Mouse (Mus musculus) embryonic facial prominence, embryonic 15.5 days (tissue): Measurements from ENCODE around the gene Mical3. TPM values are rescaled to one million over a fixed set of nuclear protein-coding genes. Genes with fewer than 3 reads are reported as not detected.
A peak's percentile ranks its signal among the peaks of the same experiment; 100 is the strongest.

Source experiments
- ATAC-seq: fragments of 200-750 bp; cut with Nextera tagmentation; 2 replicates; pipeline ENCODE4 v1.8.0; 2017; ENCODE audit warnings: low read depth, moderate TSS enrichment; ENCODE audit not compliant: insufficient number of reproducible peaks, low FRiP score, low TSS enrichment
- H3K27ac ChIP-seq: fragments of 300-500 bp; sonication (generic); replicated peaks from 2 replicates; pipeline ENCODE4 v1.5.1; 2015; ENCODE audit warnings: mild to moderate bottlenecking, inconsistent platforms
- H3K27me3 ChIP-seq: fragments of 300-500 bp; sonication (generic); 2 replicates; pipeline ENCODE4 v1.6.1; 2015; ENCODE audit warnings: inconsistent platforms
- H3K36me3 ChIP-seq: fragments of 300-500 bp; sonication (generic); 2 replicates; pipeline ENCODE4 v1.6.1; 2015; ENCODE audit warnings: mild to moderate bottlenecking, inconsistent platforms
- H3K4me1 ChIP-seq: fragments of 300-500 bp; sonication (generic); 2 replicates; pipeline ENCODE4 v1.6.1; 2015; ENCODE audit warnings: inconsistent platforms
- H3K4me2 ChIP-seq: fragments of 300-500 bp; sonication (generic); replicated peaks from 2 replicates; pipeline ENCODE4 v1.6.1; 2015; ENCODE audit warnings: mild to moderate bottlenecking, inconsistent platforms
- H3K4me3 ChIP-seq: fragments of 300-500 bp; sonication (generic); replicated peaks from 2 replicates; pipeline ENCODE4 v1.5.1; 2015; ENCODE audit warnings: mild to moderate bottlenecking, inconsistent platforms
- H3K9ac ChIP-seq: fragments of 300-500 bp; sonication (generic); 2 replicates; pipeline ENCODE4 v1.6.1; 2015; ENCODE audit warnings: inconsistent platforms
- H3K9me3 ChIP-seq: fragments of 300-500 bp; sonication (generic); replicated peaks from 2 replicates; pipeline ENCODE4 v1.6.1; 2016; ENCODE audit warnings: inconsistent platforms
- WGBS: fragments of 180-500 bp; shearing (Covaris S2); methylation state at CpG from one replicate; pipeline ENCODE4 v1.1.7; 2015; 5-methylcytosine and 5-hydroxymethylcytosine counted together
- polyA plus RNA-seq: library from polyadenylated mRNA; unstranded; fragments of >200 nt; fragmentation: Nextera tagmentation; extraction: Ambion mirVana; gene quantifications from 2 replicates; pipeline ENCODE4 v1.2.1, GENCODE M21; 2015

The Mical3 gene
- polyA plus RNA-seq, 1 experiment from 2014 or later = 11.5 TPM

DNA sequence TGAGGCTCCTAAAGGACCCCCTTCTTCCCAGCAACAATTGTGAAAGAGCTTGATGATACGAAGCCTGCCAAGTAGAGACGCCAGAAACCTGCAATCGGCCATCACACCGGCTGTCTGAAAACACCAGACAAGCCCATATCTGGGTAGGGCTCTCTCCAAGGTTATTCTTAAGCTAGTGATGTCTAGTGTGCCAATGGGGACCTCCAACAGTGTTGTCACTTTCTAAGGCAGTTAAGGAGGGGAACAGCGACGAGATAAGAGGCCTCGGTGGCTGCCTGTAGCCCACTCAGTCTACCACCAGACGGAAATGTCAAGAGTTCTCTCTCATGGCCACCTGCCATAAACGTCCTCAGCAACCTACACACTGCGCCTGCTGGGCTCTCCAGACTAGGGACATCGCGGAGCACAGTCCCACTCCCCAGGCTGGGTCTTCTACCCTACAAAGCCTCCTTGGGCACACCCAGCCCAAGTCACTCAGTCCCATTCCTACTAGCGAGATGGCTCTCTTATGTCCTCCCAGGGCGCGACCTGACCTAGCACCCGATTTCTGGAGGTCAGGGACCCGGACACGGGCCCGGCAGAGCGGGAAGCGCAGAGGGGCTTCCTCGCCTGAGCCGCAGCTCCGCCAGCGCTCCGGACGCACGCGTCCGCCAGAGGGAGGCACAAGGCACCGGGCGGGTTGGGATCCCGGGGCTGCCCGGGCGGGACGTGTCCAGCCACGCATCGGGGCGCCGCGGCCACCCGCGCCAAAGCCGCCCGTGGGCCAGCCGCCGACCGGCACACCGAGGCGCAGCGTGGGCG is 21.4 kb downstream of the Mical3 start:
- Histone ChIP-seq H3K9me3 (no peaks in the 10 kb centered on the region), H3K4me1 (peaks cover 16% of the 10 kb centered on the region), H3K4me3 (peak overlapping the region; percentile 99), H3K27ac (peak overlapping the region; percentile 88), H3K4me2 (peak overlapping the region; percentile 93), H3K36me3 (no peaks in the 10 kb centered on the region), H3K27me3 (no peaks in the 10 kb centered on the region), H3K9ac (peak overlapping the region; percentile 93)
- WGBS = 1% methylated on average over 52 of the region's 52 CpGs
- ATAC-seq = no peak

GRCm38 (mm10) chr6:121108075-121108474 is 22.7 kb downstream of the Mical3 start:
- H3K4me2 ChIP-seq = no peak overlapping the region
- ATAC-seq = no peak

GRCm38 (mm10) chr6:121106711-121107405 is 23.9 kb downstream of the Mical3 start:
- Histone ChIP-seq H3K4me1 (peaks cover 23% of the 10 kb centered on the region), H3K4me3 (no peak overlapping the region), H3K36me3 (no peaks in the 10 kb centered on the region), H3K9ac (no peak overlapping the region), H3K9me3 (no peaks in the 10 kb centered on the region), H3K4me2 (no peak overlapping the region), H3K27ac (no peak overlapping the region), H3K27me3 (no peaks in the 10 kb centered on the region)
- WGBS = 85% methylated on average over 16 of the region's 16 CpGs
- no peak for ATAC-seq

More at GRCm38 (mm10) chr6:121108075-121108474, 22.7 kb downstream of the Mical3 start:
- Histone ChIP-seq H3K9ac (no peak overlapping the region), H3K27me3 (no peaks in the 10 kb centered on the region), H3K9me3 (no peaks in the 10 kb centered on the region), H3K27ac (no peak overlapping the region), H3K36me3 (no peaks in the 10 kb centered on the region), H3K4me1 (peaks cover 18% of the 10 kb centered on the region), H3K4me3 (0 out of 2 replicates have a peak overlapping the region, but pooled peaks have one; percentile 99)
- WGBS = 74% methylated on average over 1 of the region's 1 CpGs

DNA sequence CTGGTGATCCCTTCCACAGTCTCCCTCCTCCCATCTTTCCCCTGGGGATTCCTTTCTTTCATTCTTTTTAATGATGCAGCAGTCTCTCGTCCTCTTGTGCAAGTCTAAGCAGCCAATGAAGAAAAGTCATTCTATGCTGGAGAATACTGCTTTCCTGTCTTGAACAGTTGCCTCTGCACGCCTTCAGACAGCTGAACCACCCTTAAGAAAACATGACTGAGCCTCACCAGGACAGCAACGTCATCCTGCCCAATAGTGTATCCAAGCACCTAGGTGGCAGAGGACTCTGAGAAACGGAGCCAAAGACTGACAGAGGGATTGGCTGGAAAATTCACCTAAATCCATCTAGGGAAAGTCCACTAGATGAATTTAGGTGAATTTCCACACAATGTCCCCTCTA is 25.1 kb downstream of the Mical3 start:
- WGBS = 48% methylated on average over 4 of the region's 4 CpGs
- Histone ChIP-seq H3K4me1 (peaks cover 21% of the 10 kb centered on the region), H3K9ac (no peak overlapping the region), H3K9me3 (no peaks in the 10 kb centered on the region), H3K36me3 (no peaks in the 10 kb centered on the region), H3K27me3 (no peaks in the 10 kb centered on the region), H3K4me3 (no peak overlapping the region), H3K27ac (no peak overlapping the region; the same call in 1 of the 2 replicates), H3K4me2 (no peak overlapping the region)
- no peak for ATAC-seq

- Histone ChIP-seq H3K9me3 (no peaks in the 10 kb centered on the region), H3K27me3 (no peaks in the 10 kb centered on the region), H3K9ac (no peak overlapping the region), H3K4me1 (peaks cover 16% of the 10 kb centered on the region), H3K27ac (no peak overlapping the region), H3K4me2 (no peak overlapping the region), H3K36me3 (no peaks in the 10 kb centered on the region), H3K4me3 (no peak overlapping the region)
- no peak for ATAC-seq
- 86% methylated on average over 14 of the region's 14 CpGs for WGBS
Observed at GRCm38 (mm10) chr6:121103406-121104171, 27.2 kb downstream of the Mical3 start.

- Histone ChIP-seq H3K9me3 (no peaks in the 10 kb centered on the region), H3K4me2 (no peak overlapping the region), H3K27ac (no peak overlapping the region), H3K4me1 (peaks cover 16% of the 10 kb centered on the region), H3K27me3 (no peaks in the 10 kb centered on the region), H3K9ac (no peak overlapping the region), H3K36me3 (no peaks in the 10 kb centered on the region), H3K4me3 (no peak overlapping the region)
- 74% methylated on average over 10 of the region's 10 CpGs for WGBS
- no peak for ATAC-seq
Observed at GRCm38 (mm10) chr6:121102941-121103340, 27.9 kb downstream of the Mical3 start.

GRCm38 (mm10) chr6:121102084-121102483 is 28.7 kb downstream of the Mical3 start:
- H3K4me2 ChIP-seq = no peak overlapping the region
- no peak overlapping the region for H3K9ac ChIP-seq
- H3K36me3 ChIP-seq = no peaks in the 10 kb centered on the region
- WGBS = 94% methylated on average over 2 of the region's 2 CpGs
- no peak overlapping the region for H3K4me3 ChIP-seq
- ATAC-seq = no peak
- peaks cover 21% of the 10 kb centered on the region for H3K4me1 ChIP-seq
- no peaks in the 10 kb centered on the region for H3K27me3 ChIP-seq
- no peak overlapping the region for H3K27ac ChIP-seq
- no peaks in the 10 kb centered on the region for H3K9me3 ChIP-seq

GRCm38 (mm10) chr6:121101201-121101600 is 29.6 kb downstream of the Mical3 start:
- Histone ChIP-seq H3K4me2 (no peak overlapping the region), H3K4me1 (peaks cover 21% of the 10 kb centered on the region), H3K27ac (no peak overlapping the region), H3K27me3 (no peaks in the 10 kb centered on the region), H3K9ac (no peak overlapping the region), H3K4me3 (no peak overlapping the region), H3K36me3 (no peaks in the 10 kb centered on the region), H3K9me3 (no peaks in the 10 kb centered on the region)
- no peak for ATAC-seq
- 86% methylated on average over 5 of the region's 5 CpGs for WGBS

DNA sequence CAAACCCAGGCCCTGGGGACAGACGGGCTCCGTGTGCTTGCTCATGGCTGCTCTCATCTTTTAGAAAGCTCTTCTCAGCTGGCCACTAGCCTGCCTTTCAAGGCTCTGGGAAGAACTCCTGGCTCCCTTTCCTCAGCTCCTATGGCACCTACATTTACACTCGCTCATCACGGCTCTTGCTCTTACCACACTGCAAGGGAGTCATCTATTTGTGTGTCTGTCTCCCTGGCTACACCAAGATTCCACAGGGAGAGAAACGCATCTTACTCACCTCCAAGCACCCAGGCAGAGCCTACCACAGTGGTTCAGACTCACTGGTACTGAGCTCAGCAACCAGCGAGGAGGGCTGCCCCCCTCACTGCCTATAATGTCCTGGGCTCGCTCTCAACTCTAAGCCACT is 31.0 kb downstream of the Mical3 start:
- H3K27ac ChIP-seq = no peak overlapping the region
- H3K4me1 ChIP-seq = peaks cover 21% of the 10 kb centered on the region
- H3K9me3 ChIP-seq = no peaks in the 10 kb centered on the region
- ATAC-seq = no peak
- H3K9ac ChIP-seq = no peak overlapping the region
- H3K4me2 ChIP-seq = no peak overlapping the region
- no peak overlapping the region for H3K4me3 ChIP-seq
- no peaks in the 10 kb centered on the region for H3K36me3 ChIP-seq
- 87% methylated on average over 7 of the region's 7 CpGs for WGBS
- H3K27me3 ChIP-seq = no peaks in the 10 kb centered on the region

GRCm38 (mm10) chr6:121099228-121099608 is 31.6 kb downstream of the Mical3 start:
- WGBS = 79% methylated on average over 4 of the region's 4 CpGs
- Histone ChIP-seq H3K9me3 (no peaks in the 10 kb centered on the region), H3K36me3 (no peaks in the 10 kb centered on the region), H3K4me3 (no peak overlapping the region), H3K9ac (no peak overlapping the region), H3K27ac (no peak overlapping the region), H3K4me1 (peaks cover 21% of the 10 kb centered on the region), H3K4me2 (no peak overlapping the region), H3K27me3 (no peaks in the 10 kb centered on the region)
- no peak for ATAC-seq
